Mouse (Mus musculus): ENCODE measurements around the gene Pou2f2. TPM values are rescaled to one million over a fixed set of nuclear protein-coding genes. Genes with fewer than 3 reads are reported as not detected.

Gene Pou2f2
- total and polyA plus RNA-seq, 2 experiments from 2014 or later: 9.0 to 35.9 TPM

DNA sequence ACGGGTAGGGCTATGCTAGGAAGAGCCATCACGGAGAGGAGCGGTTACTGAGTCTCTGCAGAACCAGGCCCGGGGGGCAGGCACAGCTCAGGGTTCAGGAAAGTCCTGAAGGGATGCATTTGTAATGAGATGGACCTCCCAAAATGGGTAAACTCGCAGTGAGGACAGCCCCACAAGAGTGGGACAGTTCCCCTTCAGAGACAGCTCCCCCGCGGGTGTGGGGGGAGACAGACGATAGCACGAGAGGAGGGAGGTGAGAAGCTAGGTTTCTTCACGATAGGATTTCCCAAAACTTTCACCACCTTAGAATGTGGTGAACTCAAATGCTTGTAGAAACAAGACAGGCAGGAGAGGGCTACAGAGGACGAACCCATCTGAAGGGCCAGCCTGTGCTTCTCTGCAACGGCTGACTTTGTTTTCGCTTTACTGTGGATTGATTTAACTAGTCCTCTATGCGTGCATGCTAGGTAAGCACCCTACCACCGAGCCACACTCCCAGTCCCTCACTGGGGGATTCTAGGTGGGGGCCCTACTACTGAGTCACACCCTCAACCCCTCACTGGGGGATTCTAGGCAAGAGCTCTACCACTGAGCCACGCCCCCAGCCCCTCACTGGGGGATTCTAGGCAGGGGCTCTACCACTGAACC lies 66.4 kb downstream of the Pou2f2 start:
- Histone ChIP-seq H3K4me3 (ENCODE audit: low read depth, low read length) (no peak overlapping the region), H3K9me3 (ENCODE audit: low read length) (no peaks in the 10 kb centered on the region), H3K27me3 (ENCODE audit: insufficient read depth, low read length) (no peaks in the 10 kb centered on the region), H3K27ac (ENCODE audit: low read depth, low read length) (no peak overlapping the region), H3K9ac (replicated peaks; ENCODE audit: low read length, poor library complexity, severe bottlenecking) (no peak overlapping the region), H3K36me3 (ENCODE audit: insufficient read depth, low read length) (peaks cover 12% of the 10 kb centered on the region; the same call in 1 of the 2 replicates), H3K4me1 (ENCODE audit: insufficient read depth, low read length) (no peaks in the 10 kb centered on the region), H3K4me2 (ENCODE audit: low read depth, low read length, poor library complexity, severe bottlenecking) (no peak overlapping the region)
- no peak for TF ChIP-seq CTCF (IDR thresholded peaks at IDR 0.05)
- WGBS: 89% methylated on average over 16 of the region's 16 CpGs
- DNase-seq (ENCODE audit: low spot score) (no peak), ATAC-seq (ENCODE audit: low FRiP score) (no peak)

DNA sequence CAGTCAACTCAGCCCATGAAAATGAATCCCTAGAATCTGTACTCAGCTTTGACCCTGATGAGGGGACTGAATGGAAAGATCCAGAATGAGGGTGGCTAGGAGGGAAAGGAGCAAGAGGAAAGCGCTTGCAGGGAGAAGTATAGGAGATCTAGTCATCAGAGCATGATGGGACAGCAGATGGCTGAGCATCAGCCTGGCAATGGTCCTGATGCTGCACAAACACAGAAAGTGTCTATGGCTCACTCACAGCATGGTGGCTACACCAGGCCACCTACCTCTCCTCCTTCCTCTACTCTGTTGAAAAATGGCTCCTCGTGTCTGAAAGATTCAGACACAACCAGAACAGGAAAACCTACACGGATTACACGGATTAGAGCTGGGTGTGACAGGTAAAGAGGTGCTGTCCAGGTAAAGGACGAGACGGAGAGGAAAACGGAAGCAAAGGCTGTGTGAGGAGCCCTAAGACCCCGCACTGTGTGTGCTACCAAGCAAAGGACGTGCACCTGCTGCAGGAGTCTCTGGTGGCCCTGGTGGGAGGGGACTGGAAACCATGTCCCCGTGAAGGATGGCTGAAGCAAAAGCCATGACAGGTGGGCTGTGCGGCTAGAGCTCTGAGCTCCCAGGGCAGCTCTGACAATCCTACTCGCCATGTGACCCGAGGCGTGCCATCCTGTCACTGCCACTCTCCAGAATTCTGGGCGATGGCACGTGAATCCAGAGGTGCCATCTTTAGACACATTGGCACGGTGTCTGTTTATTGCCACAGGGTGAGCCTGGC lies 67.2 kb downstream of the Pou2f2 start:
- DNase-seq (ENCODE audit: low spot score): peak; percentile 61
- H3K36me3 ChIP-seq (ENCODE audit: insufficient read depth, low read length): peaks cover 12% of the 10 kb centered on the region; the same call in 1 of the 2 replicates
- TF ChIP-seq CTCF (IDR thresholded peaks at IDR 0.05): no peak
- no peaks in the 10 kb centered on the region for H3K4me1 ChIP-seq (ENCODE audit: insufficient read depth, low read length)
- H3K4me3 ChIP-seq (ENCODE audit: low read depth, low read length): no peak overlapping the region
- H3K27ac ChIP-seq (ENCODE audit: low read depth, low read length): no peak overlapping the region
- WGBS: 86% methylated on average over 17 of the region's 17 CpGs
- H3K9me3 ChIP-seq (ENCODE audit: low read length): no peaks in the 10 kb centered on the region
- H3K27me3 ChIP-seq (ENCODE audit: insufficient read depth, low read length): no peaks in the 10 kb centered on the region
- no peak overlapping the region for H3K9ac ChIP-seq (replicated peaks; ENCODE audit: low read length, poor library complexity, severe bottlenecking)
- ATAC-seq (ENCODE audit: low FRiP score): no peak
- no peak overlapping the region for H3K4me2 ChIP-seq (ENCODE audit: low read depth, low read length, poor library complexity, severe bottlenecking)

GRCm38 (mm10) chr7:25110336-25110735 lies 69.2 kb downstream of the Pou2f2 start:
- H3K27ac ChIP-seq (ENCODE audit: low read depth, low read length): no peak overlapping the region

DNA sequence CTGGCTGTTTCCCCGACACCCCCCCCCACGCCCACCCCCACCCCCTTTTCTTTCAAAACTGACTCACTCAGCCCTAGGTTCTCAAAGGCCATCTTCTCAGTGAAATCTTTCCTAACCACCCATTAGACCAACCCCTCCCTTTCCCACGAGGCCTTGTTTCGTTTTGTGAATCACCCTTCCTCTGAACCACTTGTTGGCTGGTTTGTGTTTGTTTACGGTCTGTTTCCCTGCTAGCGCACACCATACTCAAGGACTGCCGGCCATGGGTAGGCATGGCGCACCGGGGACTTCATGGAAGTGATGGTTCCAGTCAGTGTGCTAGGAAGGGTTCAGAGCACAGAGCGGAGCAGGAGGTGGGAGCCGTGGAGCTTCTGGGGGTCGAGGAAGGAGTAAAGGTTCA lies 70.2 kb downstream of the Pou2f2 start:
- Histone ChIP-seq H3K27ac (ENCODE audit: low read depth, low read length) (no peak overlapping the region), H3K4me3 (ENCODE audit: low read depth, low read length) (no peak overlapping the region), H3K27me3 (ENCODE audit: insufficient read depth, low read length) (no peaks in the 10 kb centered on the region), H3K4me1 (ENCODE audit: insufficient read depth, low read length) (no peaks in the 10 kb centered on the region), H3K36me3 (ENCODE audit: insufficient read depth, low read length) (0 out of 2 replicates have a peak, but pooled peaks cover 8% of the 10 kb centered on the region), H3K9ac (replicated peaks; ENCODE audit: low read length, poor library complexity, severe bottlenecking) (no peak overlapping the region), H3K9me3 (ENCODE audit: low read length) (no peaks in the 10 kb centered on the region), H3K4me2 (ENCODE audit: low read depth, low read length, poor library complexity, severe bottlenecking) (no peak overlapping the region)
- 78% methylated on average over 12 of the region's 12 CpGs for WGBS
- DNase-seq (ENCODE audit: low spot score) (no peak), ATAC-seq (ENCODE audit: low FRiP score) (no peak)
- TF ChIP-seq CTCF (IDR thresholded peaks at IDR 0.05): no peak

More at GRCm38 (mm10) chr7:25110336-25110735, 69.2 kb downstream of the Pou2f2 start:
- no peaks in the 10 kb centered on the region for H3K4me1 ChIP-seq (ENCODE audit: insufficient read depth, low read length)
- 89% methylated on average over 9 of the region's 9 CpGs for WGBS
- no peak for DNase-seq (ENCODE audit: low spot score)
- no peak overlapping the region for H3K4me3 ChIP-seq (ENCODE audit: low read depth, low read length)
- no peaks in the 10 kb centered on the region for H3K9me3 ChIP-seq (ENCODE audit: low read length)
- TF ChIP-seq CTCF (IDR thresholded peaks at IDR 0.05): no peak
- no peak overlapping the region for H3K4me2 ChIP-seq (ENCODE audit: low read depth, low read length, poor library complexity, severe bottlenecking)
- ATAC-seq (ENCODE audit: low FRiP score): no peak
- H3K36me3 ChIP-seq (ENCODE audit: insufficient read depth, low read length): peaks cover 10% of the 10 kb centered on the region; the same call in 1 of the 2 replicates
- no peaks in the 10 kb centered on the region for H3K27me3 ChIP-seq (ENCODE audit: insufficient read depth, low read length)
- H3K9ac ChIP-seq (replicated peaks; ENCODE audit: low read length, poor library complexity, severe bottlenecking): no peak overlapping the region

GRCm38 (mm10) chr7:25106790-25107502 lies 72.6 kb downstream of the Pou2f2 start:
- TF ChIP-seq CTCF (IDR thresholded peaks at IDR 0.05): no peak
- WGBS: 57% methylated on average over 17 of the region's 17 CpGs
- ATAC-seq (ENCODE audit: low FRiP score): 0 out of 2 replicates have a peak, but pooled peaks have one; percentile 6

More at GRCm38 (mm10) chr7:25106790-25107502, 72.6 kb downstream of the Pou2f2 start:
- Histone ChIP-seq H3K9ac (replicated peaks; ENCODE audit: low read length, poor library complexity, severe bottlenecking) (no peak overlapping the region), H3K36me3 (ENCODE audit: insufficient read depth, low read length) (no peaks in the 10 kb centered on the region), H3K4me1 (ENCODE audit: insufficient read depth, low read length) (no peaks in the 10 kb centered on the region), H3K9me3 (ENCODE audit: low read length) (no peaks in the 10 kb centered on the region), H3K27me3 (ENCODE audit: insufficient read depth, low read length) (no peaks in the 10 kb centered on the region), H3K4me2 (ENCODE audit: low read depth, low read length, poor library complexity, severe bottlenecking) (no peak overlapping the region), H3K27ac (ENCODE audit: low read depth, low read length) (no peak overlapping the region), H3K4me3 (ENCODE audit: low read depth, low read length) (no peak overlapping the region)
- DNase-seq (ENCODE audit: low spot score): no peak
